Mouse (Mus musculus): ENCODE results near the gene Mycl.
"Not testable (repeated sequence)": the region's sequence is repeated elsewhere in the genome, so short reads cannot be mapped to it uniquely, and the experiment has no call there.

Mycl gene

GRCm38 (mm10) chr4:122981238-122981637 lies 14.2 kb upstream of the Mycl start:
- no peak for DNase-seq (ENCODE audit: low spot score in 2 of 2)

GRCm38 (mm10) chr4:122981930-122982329 lies 13.5 kb upstream of the Mycl start:
- DNase-seq (ENCODE audit: low spot score in 2 of 2) = no peak

GRCm38 (mm10) chr4:122982537-122982936 lies 12.9 kb upstream of the Mycl start:
- DNase-seq (ENCODE audit: low spot score in 2 of 2) = no peak

GRCm38 (mm10) chr4:122983486-122984261 lies 11.8 kb upstream of the Mycl start:
- DNase-seq (ENCODE audit: low spot score in 2 of 2) = no peak

GRCm38 (mm10) chr4:122985110-122985509 lies 10.3 kb upstream of the Mycl start:
- peak in 1 of 2 experiments; percentile 85 for DNase-seq (ENCODE audit: low spot score in 2 of 2)

GRCm38 (mm10) chr4:122987421-122987820 lies 8.0 kb upstream of the Mycl start:
- DNase-seq (ENCODE audit: low spot score in 2 of 2) = no peak

- not testable (repeated sequence) for DNase-seq (ENCODE audit: low spot score in 2 of 2)
Observed at GRCm38 (mm10) chr4:122988004-122988403, 7.4 kb upstream of the Mycl start.

- DNase-seq (ENCODE audit: low spot score in 2 of 2) = no peak
Observed at GRCm38 (mm10) chr4:122991177-122991576, 4.3 kb upstream of the Mycl start.

GRCm38 (mm10) chr4:122992276-122992675 lies 3.2 kb upstream of the Mycl start:
- no peak for DNase-seq (ENCODE audit: low spot score in 2 of 2)

GRCm38 (mm10) chr4:122996221-122996617 lies 767 bp downstream of the Mycl start:
- no peak for DNase-seq (ENCODE audit: low spot score in 2 of 2)

- no peak for DNase-seq (ENCODE audit: low spot score in 2 of 2)
Observed at GRCm38 (mm10) chr4:122996618-122997381, 1.3 kb downstream of the Mycl start.

GRCm38 (mm10) chr4:122998537-122999262 lies 3.2 kb downstream of the Mycl start:
- no peak for DNase-seq (ENCODE audit: low spot score in 2 of 2)

- no peak for DNase-seq (ENCODE audit: low spot score in 2 of 2)
Observed at GRCm38 (mm10) chr4:122999263-122999691, 3.8 kb downstream of the Mycl start.

- no peak for DNase-seq (ENCODE audit: low spot score in 2 of 2)
Observed at GRCm38 (mm10) chr4:123000130-123000529, 4.7 kb downstream of the Mycl start.

- DNase-seq (ENCODE audit: low spot score in 2 of 2) = no peak
Observed at GRCm38 (mm10) chr4:123000617-123001342, 5.3 kb downstream of the Mycl start.

- peak; percentile 71 to 88 for DNase-seq (ENCODE audit: low spot score in 2 of 2)
Observed at GRCm38 (mm10) chr4:123005054-123005966, 9.9 kb downstream of the Mycl start.

GRCm38 (mm10) chr4:123012501-123012900 lies 17.0 kb downstream of the Mycl start:
- not testable (repeated sequence) for DNase-seq (ENCODE audit: low spot score in 2 of 2)

- no peak for DNase-seq (ENCODE audit: low spot score in 2 of 2)
Observed at GRCm38 (mm10) chr4:123013346-123013945, 18.0 kb downstream of the Mycl start.

GRCm38 (mm10) chr4:123013949-123014406 lies 18.5 kb downstream of the Mycl start:
- peak; percentile 74 to 86 for DNase-seq (ENCODE audit: low spot score in 2 of 2)

Measured in left cerebral cortex, adult 9 months (tissue).